Mouse (Mus musculus) E14TG2a.4 (cell line): ENCODE results near the gene Arhgef3.

ENCODE experiments used
- H3K27me3 ChIP-seq: 2 replicates; pipeline ENCODE4 v1.6.1; 2014; ENCODE audit warnings: low read length, control low read depth; ENCODE audit not compliant: insufficient read depth
- H3K36me3 ChIP-seq: 2 replicates; pipeline ENCODE4 v1.6.1; 2014; ENCODE audit warnings: low read length, control low read depth; ENCODE audit not compliant: insufficient read depth
- H3K4me1 ChIP-seq: replicated peaks from 2 replicates; pipeline ENCODE4 v1.6.1; 2014; ENCODE audit warnings: low read depth, low read length, control low read depth
- H3K4me3 ChIP-seq: replicated peaks from 2 replicates; pipeline ENCODE4 v1.5.1; 2014; ENCODE audit warnings: mild to moderate bottlenecking, low read length
- H3K9me3 ChIP-seq: 2 replicates; pipeline ENCODE4 v1.6.1; 2014; ENCODE audit warnings: low read length, control low read depth
- CTCF ChIP-seq: conservative IDR thresholded peaks from 2 replicates; pipeline ENCODE4 v1.5.1; 2014; ENCODE audit warnings: low read length
- NANOG ChIP-seq: IDR thresholded peaks from 2 replicates; pipeline ENCODE4 v1.6.1; 2014; ENCODE audit warnings: borderline replicate concordance, low read length, mixed read lengths
- POU5F1 ChIP-seq: IDR thresholded peaks from 2 replicates; pipeline ENCODE4 v1.6.1; 2014; ENCODE audit warnings: low read length, borderline replicate concordance

The Arhgef3 gene

DNA sequence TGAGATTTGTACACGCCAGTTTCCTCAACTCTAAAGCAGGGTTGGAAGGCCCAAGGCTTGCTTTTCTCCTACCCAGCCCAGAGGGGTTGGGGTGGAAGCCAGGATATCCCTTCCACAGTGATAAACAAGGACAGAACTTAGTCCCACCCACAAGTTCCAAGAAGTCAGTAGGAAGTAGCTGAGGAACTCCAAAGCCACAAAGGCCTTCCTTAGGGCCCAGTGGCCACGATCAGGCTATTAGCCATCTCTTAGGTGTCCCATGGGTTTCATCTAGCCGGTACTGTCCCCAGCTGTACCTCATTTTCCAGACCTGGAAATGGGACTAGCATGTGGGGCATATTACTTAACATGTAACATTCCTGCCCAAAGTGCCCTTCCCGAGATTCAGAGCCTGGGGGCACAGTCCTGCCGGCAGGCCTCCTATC is 236.4 kb downstream of the Arhgef3 start:
- Histone ChIP-seq H3K4me1 (peaks cover 83% of the 10 kb centered on the region), H3K9me3 (no peaks in the 10 kb centered on the region), H3K36me3 (no peaks in the 10 kb centered on the region), H3K4me3 (peak overlapping the region; percentile 39), H3K27me3 (no peaks in the 10 kb centered on the region)
- no peak for TF ChIP-seq POU5F1
- TF ChIP-seq NANOG = no peak
- TF ChIP-seq CTCF = no peak

DNA sequence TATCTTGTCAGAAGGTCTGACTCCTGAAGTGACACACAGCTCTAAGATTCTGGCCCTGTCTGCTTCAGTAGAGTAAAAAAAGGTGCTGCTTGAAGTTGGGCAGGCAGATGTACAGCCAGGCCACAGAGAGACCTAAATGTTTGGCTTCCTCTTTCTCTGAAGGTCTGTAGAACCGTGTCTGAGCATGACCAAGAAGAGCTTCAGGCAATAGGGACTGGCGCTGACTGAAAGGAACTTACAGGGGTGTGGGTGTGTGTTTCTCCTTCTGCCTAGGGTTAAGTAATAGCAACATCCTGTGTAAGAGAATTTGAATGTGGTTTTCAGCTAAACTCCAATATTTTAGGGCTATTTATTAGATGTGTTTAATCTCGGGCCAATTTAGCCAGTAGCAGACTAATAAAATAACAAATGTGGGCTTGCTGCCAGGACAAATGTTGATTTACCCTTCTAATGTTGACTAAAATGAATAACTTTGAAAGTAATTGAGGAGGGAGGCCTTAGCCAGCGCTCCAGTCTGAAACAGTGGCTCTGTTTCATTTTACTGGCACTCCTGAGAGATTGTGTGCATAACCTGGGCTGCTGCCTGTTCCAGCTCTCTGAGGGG is 236.9 kb downstream of the Arhgef3 start:
- no peak for TF ChIP-seq POU5F1
- no peak for TF ChIP-seq CTCF
- no peak for TF ChIP-seq NANOG
- H3K9me3 ChIP-seq = no peaks in the 10 kb centered on the region
- H3K4me1 ChIP-seq = peaks cover 84% of the 10 kb centered on the region
- no peaks in the 10 kb centered on the region for H3K27me3 ChIP-seq
- H3K4me3 ChIP-seq = peak overlapping the region; percentile 39
- no peaks in the 10 kb centered on the region for H3K36me3 ChIP-seq

DNA sequence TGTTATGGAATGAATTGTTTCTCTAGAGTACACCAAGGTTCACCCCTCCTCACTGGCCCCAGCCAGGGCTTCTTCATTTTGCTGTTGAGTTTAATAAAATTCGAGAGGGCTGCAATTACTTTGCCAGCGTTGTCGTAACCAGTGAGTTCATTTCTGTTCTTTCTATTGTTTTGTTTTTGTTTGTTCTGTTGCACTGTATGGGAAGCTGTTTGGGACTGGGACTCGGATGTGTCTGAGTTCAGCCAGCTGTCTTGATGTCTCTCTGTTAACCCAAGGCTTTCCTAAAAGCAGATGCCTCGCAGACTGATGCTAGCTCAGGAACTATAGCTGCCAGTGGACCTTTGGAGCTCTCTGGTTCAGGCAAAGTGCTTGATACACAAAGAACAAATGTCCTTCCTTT is 237.8 kb downstream of the Arhgef3 start:
- no peak for TF ChIP-seq POU5F1
- TF ChIP-seq CTCF = no peak
- TF ChIP-seq NANOG = no peak
- Histone ChIP-seq H3K27me3 (no peaks in the 10 kb centered on the region), H3K4me3 (no peak overlapping the region), H3K36me3 (no peaks in the 10 kb centered on the region), H3K9me3 (no peaks in the 10 kb centered on the region), H3K4me1 (peaks cover 87% of the 10 kb centered on the region)

DNA sequence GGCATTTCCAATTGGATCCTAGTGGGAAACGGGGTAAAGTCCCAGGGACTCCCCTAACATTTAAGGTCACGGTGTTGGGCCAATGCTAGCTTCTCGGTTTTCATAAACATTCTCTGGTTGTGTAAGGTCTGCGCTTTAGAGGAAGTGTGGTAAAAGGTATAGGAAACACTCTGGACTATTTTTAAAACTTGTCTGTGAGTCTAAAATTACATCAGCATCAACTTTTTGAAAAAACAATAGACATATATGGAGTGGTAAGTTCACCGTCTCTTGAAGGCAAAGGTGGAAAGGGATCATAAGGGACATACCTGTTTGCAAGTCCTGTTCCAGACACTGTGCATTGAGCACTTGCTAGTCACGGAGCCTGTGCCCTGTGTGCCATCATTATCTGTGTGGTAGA is 240.5 kb downstream of the Arhgef3 start:
- peaks cover 82% of the 10 kb centered on the region for H3K4me1 ChIP-seq
- TF ChIP-seq NANOG (no peak), CTCF (no peak), POU5F1 (no peak)
- H3K4me3 ChIP-seq = no peak overlapping the region
- no peaks in the 10 kb centered on the region for H3K27me3 ChIP-seq
- no peaks in the 10 kb centered on the region for H3K36me3 ChIP-seq
- H3K9me3 ChIP-seq = no peaks in the 10 kb centered on the region

DNA sequence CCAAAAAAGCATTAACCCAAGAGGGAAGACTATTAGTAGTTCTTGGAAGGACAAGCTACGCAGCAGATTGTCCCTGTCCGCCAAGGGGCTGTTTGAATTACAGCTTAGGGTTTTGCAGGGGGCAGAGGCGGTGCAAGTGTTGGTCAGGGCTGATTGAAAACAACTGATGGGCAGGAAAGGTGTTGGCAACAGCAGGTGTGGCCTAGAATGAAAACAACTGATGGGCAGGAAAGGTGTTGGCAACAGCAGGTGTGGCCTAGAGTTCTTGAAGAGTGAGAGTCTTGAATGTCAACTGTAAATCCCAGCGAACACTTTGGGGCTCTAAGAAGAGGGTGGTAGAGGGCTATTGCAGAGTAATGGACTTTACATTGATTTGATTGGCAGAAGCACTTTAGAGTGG is 241.2 kb downstream of the Arhgef3 start:
- no peaks in the 10 kb centered on the region for H3K27me3 ChIP-seq
- H3K36me3 ChIP-seq = no peaks in the 10 kb centered on the region
- peaks cover 82% of the 10 kb centered on the region for H3K4me1 ChIP-seq
- H3K4me3 ChIP-seq = no peak overlapping the region
- no peak for TF ChIP-seq CTCF
- no peak for TF ChIP-seq NANOG
- TF ChIP-seq POU5F1 = no peak
- no peaks in the 10 kb centered on the region for H3K9me3 ChIP-seq

DNA sequence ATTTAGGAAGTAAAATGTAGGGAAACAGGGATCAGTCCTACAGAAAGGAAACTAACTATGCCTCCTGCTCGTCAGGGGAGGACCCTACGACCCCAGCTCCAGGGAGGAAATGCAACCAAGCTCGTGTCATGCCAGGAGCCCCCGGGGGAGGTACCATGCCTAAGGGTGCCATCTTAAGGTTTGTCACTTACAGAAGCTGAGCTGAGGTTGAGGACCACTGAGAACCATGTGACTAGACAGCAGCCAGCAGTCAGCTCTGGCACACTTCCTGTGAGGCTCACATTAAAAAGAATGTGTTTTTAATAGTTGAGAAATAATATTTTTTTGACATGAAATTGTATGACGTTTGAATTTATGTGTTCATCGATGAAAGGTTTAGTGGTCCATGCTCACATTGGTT is 242.4 kb downstream of the Arhgef3 start:
- Histone ChIP-seq H3K4me3 (no peak overlapping the region), H3K27me3 (no peaks in the 10 kb centered on the region), H3K9me3 (no peaks in the 10 kb centered on the region), H3K4me1 (peaks cover 82% of the 10 kb centered on the region), H3K36me3 (no peaks in the 10 kb centered on the region)
- TF ChIP-seq POU5F1 = no peak

DNA sequence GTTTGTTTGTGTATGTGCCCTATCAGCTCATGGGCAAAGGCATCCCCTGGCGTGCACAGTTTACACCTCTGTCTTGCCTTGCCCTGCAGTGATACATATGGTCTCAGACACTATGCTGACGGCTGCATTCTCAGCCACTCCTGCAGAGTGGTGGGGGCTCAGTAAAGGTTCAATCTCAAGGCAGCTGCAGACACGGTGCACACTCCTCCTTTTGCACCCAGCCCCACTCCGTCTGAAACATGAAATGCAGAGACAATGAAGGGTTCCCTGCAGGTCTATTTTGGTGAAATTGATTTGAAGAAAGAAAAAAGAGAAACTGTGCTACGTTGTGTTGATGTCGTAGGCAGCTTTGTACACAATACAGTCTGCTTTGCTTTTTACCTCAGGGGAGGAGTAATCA is 243.5 kb downstream of the Arhgef3 start:
- H3K36me3 ChIP-seq = no peaks in the 10 kb centered on the region; the same call in 1 of the 2 replicates
- H3K4me3 ChIP-seq = no peak overlapping the region
- TF ChIP-seq NANOG = no peak
- TF ChIP-seq CTCF = no peak
- no peak for TF ChIP-seq POU5F1
- H3K4me1 ChIP-seq = peaks cover 81% of the 10 kb centered on the region
- no peaks in the 10 kb centered on the region for H3K27me3 ChIP-seq
- H3K9me3 ChIP-seq = no peaks in the 10 kb centered on the region

DNA sequence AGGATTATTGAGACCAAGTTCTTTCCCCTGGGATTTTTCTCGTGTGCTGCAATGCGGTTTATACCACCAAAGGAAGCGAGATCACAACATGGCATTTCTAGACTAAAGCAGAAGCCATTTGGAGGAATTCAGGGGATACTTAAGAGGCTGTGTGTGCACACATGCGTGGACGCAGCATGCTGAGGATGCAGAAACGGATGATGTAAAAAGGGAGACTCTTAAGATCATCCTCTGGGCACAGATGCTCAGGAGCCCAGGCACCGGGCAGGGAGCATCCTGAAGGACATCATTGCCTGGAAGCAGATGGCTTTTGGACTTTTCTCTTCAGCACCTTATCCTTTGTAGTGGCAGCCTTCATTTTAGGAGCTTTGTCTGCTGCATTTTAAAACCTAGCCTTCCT is 246.2 kb downstream of the Arhgef3 start:
- no peak for TF ChIP-seq CTCF
- TF ChIP-seq NANOG = no peak
- TF ChIP-seq POU5F1 = no peak

DNA sequence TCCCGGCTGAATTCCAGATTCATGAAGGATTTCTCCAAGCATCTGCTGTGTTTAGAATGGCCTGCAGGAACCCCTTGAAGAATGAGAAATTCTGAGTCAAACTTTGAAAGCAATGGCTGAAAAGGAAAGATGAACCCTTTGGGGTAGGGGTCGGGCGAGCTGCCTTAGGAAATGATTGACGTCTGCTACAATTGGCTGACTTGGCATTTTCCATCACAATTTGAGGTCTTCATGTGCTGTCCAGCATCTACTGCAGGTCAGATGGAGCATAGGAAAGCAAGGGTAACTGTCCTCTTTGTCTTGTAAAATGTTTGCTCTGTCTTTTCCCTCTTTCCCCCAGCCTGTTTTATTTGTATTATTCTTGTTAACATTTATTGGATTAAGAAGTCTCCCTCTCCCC is 246.8 kb downstream of the Arhgef3 start:
- H3K36me3 ChIP-seq = no peaks in the 10 kb centered on the region; the same call in 1 of the 2 replicates
- H3K9me3 ChIP-seq = no peaks in the 10 kb centered on the region
- no peak overlapping the region for H3K4me3 ChIP-seq
- no peaks in the 10 kb centered on the region for H3K27me3 ChIP-seq
- no peak for TF ChIP-seq NANOG
- no peak for TF ChIP-seq POU5F1
- TF ChIP-seq CTCF = no peak
- peaks cover 85% of the 10 kb centered on the region for H3K4me1 ChIP-seq

More for the DNA sequence above, 246.2 kb downstream of the Arhgef3 start:
- Histone ChIP-seq H3K27me3 (no peaks in the 10 kb centered on the region), H3K36me3 (no peaks in the 10 kb centered on the region; the same call in 1 of the 2 replicates), H3K9me3 (no peaks in the 10 kb centered on the region), H3K4me1 (peaks cover 86% of the 10 kb centered on the region), H3K4me3 (no peak overlapping the region)
